Mouse (Mus musculus) forelimb bud, embryonic 11.5 days (tissue): ENCODE data around the gene Kcnc1.

Source experiments
- DNase-seq: peaks from one replicate; pipeline ENCODE4 v3.0.0-alpha.2; 2012; ENCODE audit warnings: low read depth, low spot score

Gene Kcnc1

GRCm38 (mm10) chr7:46421535-46421934 lies 25.2 kb downstream of the Kcnc1 start:
- no peak for DNase-seq

GRCm38 (mm10) chr7:46422052-46422763 lies 25.9 kb downstream of the Kcnc1 start:
- no peak for DNase-seq

- peak; percentile 29 for DNase-seq
Observed at GRCm38 (mm10) chr7:46422764-46423412, 26.6 kb downstream of the Kcnc1 start.

- DNase-seq = no peak
Observed at GRCm38 (mm10) chr7:46423951-46424350, 27.7 kb downstream of the Kcnc1 start.

GRCm38 (mm10) chr7:46425012-46425411 lies 28.7 kb downstream of the Kcnc1 start:
- DNase-seq = no peak

- DNase-seq = no peak
Observed at GRCm38 (mm10) chr7:46433874-46434273, 37.6 kb downstream of the Kcnc1 start.

GRCm38 (mm10) chr7:46435833-46436232 lies 39.5 kb downstream of the Kcnc1 start:
- no peak for DNase-seq

GRCm38 (mm10) chr7:46438537-46439141 lies 42.3 kb downstream of the Kcnc1 start:
- DNase-seq = no peak

- DNase-seq = no peak
Observed at GRCm38 (mm10) chr7:46443163-46443562, 46.9 kb downstream of the Kcnc1 start.

GRCm38 (mm10) chr7:46445896-46446295 lies 49.6 kb downstream of the Kcnc1 start:
- no peak for DNase-seq

- no peak for DNase-seq
Observed at GRCm38 (mm10) chr7:46447473-46448165, 51.3 kb downstream of the Kcnc1 start.

GRCm38 (mm10) chr7:46448922-46449645 lies 52.8 kb downstream of the Kcnc1 start:
- no peak for DNase-seq

- peak; percentile 16 for DNase-seq
Observed at GRCm38 (mm10) chr7:46453930-46454679, 57.8 kb downstream of the Kcnc1 start.

GRCm38 (mm10) chr7:46457889-46458288 lies 61.6 kb downstream of the Kcnc1 start:
- no peak for DNase-seq

GRCm38 (mm10) chr7:46459200-46459599 lies 62.9 kb downstream of the Kcnc1 start:
- DNase-seq = no peak

GRCm38 (mm10) chr7:46459605-46460245 lies 63.4 kb downstream of the Kcnc1 start:
- no peak for DNase-seq

- DNase-seq = no peak
Observed at GRCm38 (mm10) chr7:46462287-46462686, 66.0 kb downstream of the Kcnc1 start.

- no peak for DNase-seq
Observed at GRCm38 (mm10) chr7:46463136-46463535, 66.8 kb downstream of the Kcnc1 start.

- DNase-seq = no peak
Observed at GRCm38 (mm10) chr7:46466422-46466981, 70.2 kb downstream of the Kcnc1 start.

- DNase-seq = no peak
Observed at GRCm38 (mm10) chr7:46469542-46469941, 73.2 kb downstream of the Kcnc1 start.
